Mouse (Mus musculus) forebrain, embryonic 15.5 days (tissue): ENCODE results near the gene Lrrc4. TPM values are rescaled to one million over a fixed set of nuclear protein-coding genes. Genes with fewer than 3 reads are reported as not detected.
A peak's percentile ranks its signal among the peaks of the same experiment; 100 is the strongest.

Experiments used
- ATAC-seq: fragments of 200-750 bp; cut with Nextera tagmentation; replicated peaks from 2 replicates; pipeline ENCODE4 v1.8.0; 2017; ENCODE audit warnings: mild to moderate bottlenecking, moderate TSS enrichment, moderate library complexity
- H3K27ac ChIP-seq: fragments of 300-500 bp; sonication (generic); replicated peaks from 2 replicates; pipeline ENCODE4 v1.5.1; 2015; ENCODE audit warnings: mild to moderate bottlenecking, inconsistent platforms
- H3K27me3 ChIP-seq: fragments of 300-500 bp; sonication (generic); 2 replicates; pipeline ENCODE4 v1.6.1; 2015; ENCODE audit warnings: inconsistent platforms
- H3K36me3 ChIP-seq: fragments of 300-500 bp; sonication (generic); 2 replicates; pipeline ENCODE4 v1.6.1; 2015; ENCODE audit warnings: mild to moderate bottlenecking, inconsistent platforms
- H3K4me1 ChIP-seq: fragments of 300-500 bp; sonication (generic); 2 replicates; pipeline ENCODE4 v1.6.1; 2015; ENCODE audit warnings: inconsistent platforms
- H3K4me2 ChIP-seq: fragments of 300-500 bp; sonication (generic); replicated peaks from 2 replicates; pipeline ENCODE4 v1.6.1; 2015; ENCODE audit warnings: mild to moderate bottlenecking, inconsistent platforms
- H3K4me3 ChIP-seq: fragments of 300-500 bp; sonication (generic); 2 replicates; pipeline ENCODE4 v1.5.1; 2015; ENCODE audit warnings: mild to moderate bottlenecking, inconsistent platforms
- H3K9ac ChIP-seq: fragments of 300-500 bp; sonication (generic); replicated peaks from 2 replicates; pipeline ENCODE4 v1.6.1; 2015; ENCODE audit warnings: mild to moderate bottlenecking, inconsistent platforms
- H3K9me3 ChIP-seq: fragments of 300-500 bp; sonication (generic); 2 replicates; pipeline ENCODE4 v1.6.1; 2016; ENCODE audit warnings: inconsistent platforms
- WGBS: fragments of 180-500 bp; shearing (Covaris S2); methylation state at CpG from one replicate; pipeline ENCODE4 v1.1.7; 2015; ENCODE audit warnings: mixed read lengths; 5-methylcytosine and 5-hydroxymethylcytosine counted together
- polyA plus RNA-seq: library from polyadenylated mRNA; unstranded; fragments of >200 nt; fragmentation: Nextera tagmentation; extraction: Ambion mirVana; gene quantifications from 2 replicates; pipeline ENCODE4 v1.2.1, GENCODE M21; 2015

The Lrrc4 gene
- polyA plus RNA-seq, 1 experiment from 2014 or later: 6.5 TPM

DNA sequence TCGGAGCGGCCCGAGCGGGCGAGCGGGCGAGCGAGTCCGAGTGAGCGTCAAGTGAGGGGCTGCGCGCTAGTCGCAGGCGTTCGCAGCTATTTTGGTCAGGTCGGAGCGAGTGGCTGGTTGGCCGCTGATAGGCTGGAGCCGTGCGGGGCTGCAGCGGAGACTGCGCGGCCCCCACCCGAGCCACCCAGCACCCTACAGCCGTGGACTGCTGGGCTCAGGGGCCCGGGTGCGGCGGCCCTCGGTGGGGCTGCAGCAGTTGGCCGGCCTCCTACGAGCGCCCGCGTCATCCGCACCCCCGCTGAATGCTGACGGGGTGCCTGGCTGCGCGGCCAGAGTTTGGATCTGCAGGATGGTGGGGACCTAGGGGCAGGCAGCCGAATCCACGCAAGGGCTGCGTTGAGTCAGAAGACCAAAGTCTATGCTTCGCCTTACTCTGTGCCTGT, 1.9 kb upstream of the Lrrc4 start:
- Histone ChIP-seq H3K36me3 (peaks cover 7% of the 10 kb centered on the region; the same call in 1 of the 2 replicates), H3K27me3 (no peaks in the 10 kb centered on the region), H3K27ac (peak overlapping the region; percentile 96), H3K4me2 (peak overlapping the region; percentile 98), H3K4me3 (peak overlapping the region; percentile 76), H3K9ac (peak overlapping the region; percentile 88), H3K4me1 (peaks cover 42% of the 10 kb centered on the region), H3K9me3 (no peaks in the 10 kb centered on the region)
- ATAC-seq: peak; percentile 69
- WGBS: under 1% methylated on average over 43 of the region's 43 CpGs

DNA sequence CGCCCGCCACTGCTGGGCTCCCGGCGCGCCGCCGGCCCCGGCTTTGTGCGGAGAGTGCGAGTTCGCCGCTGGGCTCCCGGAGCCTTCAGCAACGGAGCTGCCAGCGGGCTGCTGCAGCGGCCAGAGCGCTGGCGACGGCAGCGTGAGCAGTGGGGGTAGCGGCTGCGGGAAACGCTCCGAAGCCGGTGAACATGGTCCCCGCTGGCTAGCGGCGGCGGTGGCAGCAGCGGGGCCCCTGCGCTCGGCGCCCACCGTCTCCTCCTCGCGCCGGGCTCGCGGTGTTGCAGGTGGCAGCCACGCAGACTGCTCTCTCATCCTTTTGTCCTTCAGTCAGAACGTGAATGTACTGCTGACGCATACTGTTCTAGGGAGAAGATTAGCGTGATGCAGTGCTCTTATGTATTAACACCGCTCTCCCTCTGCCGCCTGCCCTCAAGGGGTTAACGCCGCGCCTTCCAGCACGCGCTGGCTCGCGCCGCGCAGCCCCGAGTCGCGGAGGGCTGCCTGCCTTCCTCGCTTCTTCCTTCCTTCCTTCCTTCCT, 1.3 kb upstream of the Lrrc4 start:
- H3K9ac ChIP-seq: peak overlapping the region; percentile 88
- H3K9me3 ChIP-seq: no peaks in the 10 kb centered on the region
- H3K4me3 ChIP-seq: peak overlapping the region; percentile 76
- H3K4me2 ChIP-seq: peak overlapping the region; percentile 98
- H3K4me1 ChIP-seq: peaks cover 46% of the 10 kb centered on the region
- H3K27ac ChIP-seq: peak overlapping the region; percentile 96
- under 1% methylated on average over 50 of the region's 58 CpGs for WGBS
- no peaks in the 10 kb centered on the region for H3K27me3 ChIP-seq
- H3K36me3 ChIP-seq: peaks cover 7% of the 10 kb centered on the region; the same call in 1 of the 2 replicates
- peak; percentile 82 for ATAC-seq

DNA sequence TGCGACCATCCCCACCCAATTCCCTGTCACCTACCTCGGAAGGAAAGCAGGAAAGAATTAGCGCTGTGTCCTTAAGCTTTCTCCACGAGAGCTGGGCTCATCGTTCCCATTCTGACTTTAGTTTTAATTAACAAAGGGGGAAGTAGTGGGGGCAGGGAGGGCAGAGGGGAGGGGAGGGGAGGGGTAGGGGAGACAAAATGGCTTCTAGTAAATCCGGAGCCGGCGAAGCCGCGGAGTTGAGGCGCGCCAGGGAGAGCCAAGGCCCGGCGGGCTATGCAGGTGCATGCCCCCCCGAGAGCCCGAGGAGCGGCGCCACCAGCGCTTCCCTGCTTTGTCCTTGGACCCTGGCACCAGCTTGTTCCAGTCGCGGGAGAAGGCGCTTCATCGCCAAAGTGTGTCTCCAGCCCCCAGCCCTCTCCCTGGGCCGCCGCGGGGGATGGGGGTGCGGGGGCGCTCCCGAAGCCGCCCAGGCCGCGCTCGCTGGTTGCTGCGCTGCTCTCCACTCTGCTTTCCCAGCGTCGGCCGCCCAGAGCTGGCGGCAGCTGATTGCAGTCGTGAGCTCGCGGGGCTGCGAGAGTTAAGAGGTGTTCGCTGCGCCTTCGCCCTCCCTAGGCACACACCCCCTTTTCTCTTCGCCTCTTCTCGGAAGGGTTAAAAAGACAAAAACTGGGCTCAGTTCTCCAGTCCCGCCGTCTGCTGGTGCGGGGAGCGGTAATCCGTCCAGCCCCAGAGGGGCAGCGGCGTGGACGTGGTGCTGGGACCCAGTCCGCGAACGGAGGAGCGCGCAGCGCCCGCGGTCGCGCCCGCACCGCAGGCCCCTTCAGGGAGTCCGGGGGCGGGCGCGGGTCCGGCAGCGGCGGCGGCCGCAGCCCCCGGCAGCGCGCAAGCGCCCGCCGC, 555 bp upstream of the Lrrc4 start:
- ATAC-seq: peak; percentile 47
- WGBS: under 1% methylated on average over 70 of the region's 82 CpGs

DNA sequence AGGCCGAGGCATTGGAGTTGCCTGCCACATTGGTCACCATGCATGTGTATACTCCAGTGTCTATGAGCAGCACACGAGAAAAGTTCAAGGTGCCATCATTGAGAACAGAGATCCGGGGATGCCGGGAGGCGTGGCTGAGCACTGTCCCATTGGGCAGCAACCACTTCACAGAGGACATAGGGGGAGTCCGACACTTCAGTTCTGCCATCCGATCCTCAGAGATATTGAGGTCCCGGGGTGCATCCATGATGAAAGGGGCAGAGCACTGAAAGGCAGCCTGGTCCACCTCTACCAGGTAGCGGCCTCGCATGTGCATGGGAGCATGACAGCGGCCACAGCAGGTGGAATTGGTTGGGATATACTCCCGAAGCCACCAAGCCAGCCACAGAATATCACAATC, 1.2 kb downstream of the Lrrc4 start:
- 93% methylated on average over 12 of the region's 12 CpGs for WGBS
- Histone ChIP-seq H3K9ac (no peak overlapping the region), H3K4me2 (peak overlapping the region; percentile 98), H3K4me1 (peaks cover 71% of the 10 kb centered on the region), H3K4me3 (peak overlapping the region; percentile 76), H3K36me3 (peaks cover 7% of the 10 kb centered on the region; the same call in 1 of the 2 replicates), H3K9me3 (no peaks in the 10 kb centered on the region), H3K27me3 (no peaks in the 10 kb centered on the region), H3K27ac (no peak overlapping the region)
- ATAC-seq: no peak

More for the DNA sequence above, 555 bp upstream of the Lrrc4 start:
- Histone ChIP-seq H3K27me3 (no peaks in the 10 kb centered on the region), H3K4me3 (peak overlapping the region; percentile 76), H3K4me2 (peak overlapping the region; percentile 98), H3K9me3 (no peaks in the 10 kb centered on the region), H3K36me3 (peaks cover 7% of the 10 kb centered on the region; the same call in 1 of the 2 replicates), H3K4me1 (peaks cover 53% of the 10 kb centered on the region), H3K9ac (peak overlapping the region; percentile 88), H3K27ac (peak overlapping the region; percentile 96)

DNA sequence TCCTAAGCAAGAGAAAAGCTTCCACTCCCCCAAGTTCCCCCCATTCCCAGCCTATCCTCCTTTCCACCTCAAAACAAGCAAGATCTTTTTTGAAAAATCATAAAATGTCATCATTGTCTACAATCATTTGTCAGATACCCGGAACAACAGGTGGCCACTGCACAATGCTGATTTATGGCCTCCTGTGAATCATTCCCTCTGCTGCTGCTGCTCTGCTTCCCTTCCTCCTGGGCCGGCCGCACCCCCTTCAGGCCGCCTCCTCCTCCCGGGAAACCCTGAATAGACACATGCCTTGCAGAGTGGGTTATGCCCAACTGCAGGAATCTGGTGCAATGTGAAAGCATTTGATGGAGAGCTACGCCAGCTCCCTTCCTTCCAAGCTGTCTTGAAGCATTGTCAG, 3.0 kb downstream of the Lrrc4 start:
- Histone ChIP-seq H3K4me2 (peak overlapping the region; percentile 98), H3K9me3 (no peaks in the 10 kb centered on the region), H3K36me3 (peaks cover 9% of the 10 kb centered on the region; the same call in 1 of the 2 replicates), H3K27ac (peak overlapping the region; percentile 39; the same call in 1 of the 2 replicates), H3K27me3 (no peaks in the 10 kb centered on the region), H3K9ac (peak overlapping the region; percentile 30), H3K4me3 (peak overlapping the region; percentile 41), H3K4me1 (peaks cover 81% of the 10 kb centered on the region)
- WGBS: 8% methylated on average over 6 of the region's 6 CpGs
- no peak for ATAC-seq

DNA sequence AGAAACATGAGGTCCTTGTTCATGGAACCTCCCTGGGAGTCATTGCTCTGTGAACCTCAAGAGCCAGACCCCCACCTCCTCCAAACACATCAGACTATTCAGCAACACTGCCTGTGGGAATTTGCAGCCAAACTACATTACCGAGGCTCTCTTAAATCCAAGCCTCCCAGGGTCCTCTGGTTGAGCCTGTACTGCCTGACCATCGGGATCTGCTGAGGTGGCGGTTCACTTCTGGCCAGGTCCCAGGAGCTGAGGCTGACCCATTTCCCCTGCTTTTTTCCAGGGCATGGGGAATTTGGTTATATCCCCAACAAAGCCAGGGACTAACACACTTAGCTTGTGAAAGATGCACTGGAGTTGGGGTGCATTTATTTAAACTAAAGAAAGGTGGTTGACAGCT, 4.0 kb downstream of the Lrrc4 start:
- H3K4me2 ChIP-seq: peak overlapping the region; percentile 98
- H3K27ac ChIP-seq: peak overlapping the region; percentile 44; the same call in 1 of the 2 replicates
- WGBS: 9% methylated on average over 3 of the region's 3 CpGs
- no peaks in the 10 kb centered on the region for H3K27me3 ChIP-seq
- H3K36me3 ChIP-seq: peaks cover 9% of the 10 kb centered on the region; the same call in 1 of the 2 replicates
- peak overlapping the region; percentile 47 for H3K9ac ChIP-seq
- no peak for ATAC-seq
- peaks cover 78% of the 10 kb centered on the region for H3K4me1 ChIP-seq
- peak overlapping the region; percentile 41 for H3K4me3 ChIP-seq
- no peaks in the 10 kb centered on the region for H3K9me3 ChIP-seq

DNA sequence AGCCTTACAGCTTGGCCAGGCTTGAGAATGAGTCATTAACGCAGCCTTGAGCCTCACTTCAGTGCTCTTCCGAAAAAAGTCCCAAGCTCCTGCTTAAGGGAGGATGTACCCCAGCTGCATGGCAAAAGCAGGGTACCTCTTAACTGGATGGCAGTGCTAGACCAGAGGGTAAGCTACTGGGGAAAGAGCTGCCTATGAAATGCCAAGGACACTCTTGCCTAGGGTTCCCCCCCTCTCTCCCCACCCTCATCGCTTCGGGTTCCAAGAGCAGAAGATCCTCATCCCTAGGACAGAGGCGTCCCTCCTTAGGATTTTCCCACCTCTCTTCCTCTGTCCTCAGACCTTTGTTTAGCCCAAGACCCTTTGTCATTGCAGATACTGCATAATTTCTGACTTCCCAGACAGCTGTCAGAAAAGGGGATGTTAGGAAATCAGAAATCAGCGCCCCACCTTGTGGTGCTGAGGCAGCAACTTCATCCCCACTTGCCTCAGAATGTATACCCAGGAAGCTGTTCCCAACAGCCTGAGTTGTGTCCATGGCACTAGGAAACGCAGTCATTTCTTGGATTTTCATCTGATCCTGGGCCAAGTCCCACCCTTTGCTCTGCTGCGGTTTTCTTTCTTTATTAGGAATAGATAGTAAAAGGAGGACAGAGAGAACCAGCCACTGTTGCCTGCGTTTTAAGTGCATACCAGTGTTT, 4.7 kb downstream of the Lrrc4 start:
- peak overlapping the region; percentile 41 for H3K4me3 ChIP-seq
- peak overlapping the region; percentile 47; the same call in 1 of the 2 replicates for H3K9ac ChIP-seq
- 49% methylated on average over 9 of the region's 9 CpGs for WGBS
- no peaks in the 10 kb centered on the region for H3K9me3 ChIP-seq
- H3K4me1 ChIP-seq: peaks cover 78% of the 10 kb centered on the region
- peak overlapping the region; percentile 44; the same call in 1 of the 2 replicates for H3K27ac ChIP-seq
- peaks cover 9% of the 10 kb centered on the region; the same call in 1 of the 2 replicates for H3K36me3 ChIP-seq
- peak overlapping the region; percentile 98 for H3K4me2 ChIP-seq
- no peak for ATAC-seq
- no peaks in the 10 kb centered on the region for H3K27me3 ChIP-seq

DNA sequence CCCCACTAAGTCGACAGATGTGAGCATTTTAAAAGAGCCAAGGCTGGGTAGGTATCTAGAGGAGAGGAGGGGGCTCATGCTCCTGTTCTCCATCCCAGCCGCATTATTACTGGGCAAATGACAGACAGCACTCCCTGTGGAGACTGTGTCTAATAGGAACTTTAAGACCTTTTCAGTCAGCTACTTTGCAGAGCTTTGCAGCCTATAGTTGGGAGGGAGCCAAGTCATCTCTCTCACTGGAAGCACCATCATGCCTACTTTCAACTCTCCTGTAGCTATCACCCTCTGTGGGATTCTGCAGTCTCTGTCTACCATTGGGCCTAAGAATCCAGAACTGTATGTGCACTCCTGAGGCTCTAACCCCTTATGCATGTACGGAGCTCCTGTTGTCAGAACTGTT, 5.7 kb downstream of the Lrrc4 start:
- Histone ChIP-seq H3K27me3 (no peaks in the 10 kb centered on the region), H3K36me3 (peaks cover 9% of the 10 kb centered on the region; the same call in 1 of the 2 replicates), H3K4me1 (peaks cover 70% of the 10 kb centered on the region), H3K9me3 (no peaks in the 10 kb centered on the region), H3K27ac (no peak overlapping the region), H3K4me3 (no peak overlapping the region), H3K4me2 (peak overlapping the region; percentile 6), H3K9ac (no peak overlapping the region)
- ATAC-seq: no peak
- WGBS: 38% methylated on average over 3 of the region's 3 CpGs

DNA sequence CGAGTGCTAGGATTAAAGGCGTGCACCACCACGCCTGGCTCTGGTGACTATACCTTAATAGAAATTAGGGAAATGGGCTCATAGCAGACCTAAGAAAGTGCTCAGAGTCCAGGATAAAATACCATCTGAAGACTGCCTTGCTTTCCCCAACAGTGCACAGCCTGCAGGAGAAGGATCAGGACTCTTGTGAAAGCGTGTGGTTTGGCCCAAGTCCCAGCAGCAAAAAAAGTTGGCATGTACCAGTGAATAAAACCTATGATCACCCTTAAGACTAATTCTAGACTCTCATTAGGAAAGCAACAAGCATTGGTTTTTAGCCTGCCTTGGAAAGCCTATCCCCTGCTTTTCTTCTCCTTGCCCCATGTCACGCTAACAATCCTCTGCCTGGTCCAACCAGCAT, 7.7 kb downstream of the Lrrc4 start:
- H3K27ac ChIP-seq: no peak overlapping the region
- H3K9ac ChIP-seq: no peak overlapping the region
- H3K4me3 ChIP-seq: no peak overlapping the region
- no peaks in the 10 kb centered on the region for H3K9me3 ChIP-seq
- H3K4me1 ChIP-seq: peaks cover 62% of the 10 kb centered on the region
- no peak overlapping the region for H3K4me2 ChIP-seq
- ATAC-seq: no peak
- WGBS: 78% methylated on average over 5 of the region's 5 CpGs
- no peaks in the 10 kb centered on the region for H3K27me3 ChIP-seq
- 0 out of 2 replicates have a peak, but pooled peaks cover 7% of the 10 kb centered on the region for H3K36me3 ChIP-seq

DNA sequence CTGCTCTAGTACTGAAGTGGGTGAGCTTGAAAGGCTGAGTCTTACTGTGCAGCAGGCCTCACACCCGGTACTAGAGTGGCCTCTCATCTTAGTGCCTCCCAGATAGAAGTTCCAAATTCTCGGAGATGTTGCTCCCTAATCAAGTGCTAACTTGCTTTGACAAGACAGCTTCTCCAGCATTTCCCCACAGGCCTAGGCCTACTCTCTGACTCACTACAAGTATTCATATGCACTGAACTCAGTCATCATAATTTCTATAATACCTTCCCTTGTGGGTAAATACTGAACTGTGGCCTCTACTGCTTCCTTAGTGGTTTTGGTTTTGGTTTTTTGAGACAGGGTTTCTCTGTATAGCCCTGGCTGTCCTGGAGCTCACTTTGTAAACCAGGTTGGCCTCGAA, 8.2 kb downstream of the Lrrc4 start:
- Histone ChIP-seq H3K9me3 (no peaks in the 10 kb centered on the region), H3K4me2 (no peak overlapping the region), H3K4me1 (peaks cover 58% of the 10 kb centered on the region), H3K4me3 (no peak overlapping the region), H3K36me3 (0 out of 2 replicates have a peak, but pooled peaks cover 11% of the 10 kb centered on the region), H3K27me3 (no peaks in the 10 kb centered on the region), H3K27ac (no peak overlapping the region), H3K9ac (no peak overlapping the region)
- ATAC-seq: no peak
- 87% methylated on average over 3 of the region's 3 CpGs for WGBS

DNA sequence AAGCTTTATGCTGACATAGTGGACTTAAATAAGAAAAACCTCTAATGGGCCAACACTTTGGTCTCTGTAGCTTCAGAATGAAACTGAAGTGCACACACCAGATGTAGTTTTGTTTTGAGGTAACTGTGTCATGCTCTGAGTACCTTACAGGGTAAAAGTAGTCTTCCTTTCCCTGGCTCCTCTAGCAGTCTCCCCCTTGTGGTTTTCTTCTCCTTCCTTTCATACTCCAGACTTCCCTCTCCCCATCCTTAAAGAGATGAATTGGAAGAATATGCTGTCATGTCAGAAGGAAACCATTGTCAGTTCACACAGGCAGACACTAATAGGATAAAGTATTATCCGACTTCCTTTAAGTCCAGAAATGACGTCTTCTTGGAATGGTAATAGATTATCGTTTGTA, 9.3 kb downstream of the Lrrc4 start:
- Histone ChIP-seq H3K27ac (no peak overlapping the region), H3K9me3 (no peaks in the 10 kb centered on the region), H3K4me1 (peaks cover 49% of the 10 kb centered on the region), H3K36me3 (0 out of 2 replicates have a peak, but pooled peaks cover 11% of the 10 kb centered on the region), H3K27me3 (no peaks in the 10 kb centered on the region), H3K9ac (no peak overlapping the region), H3K4me3 (no peak overlapping the region), H3K4me2 (no peak overlapping the region)
- 73% methylated on average over 3 of the region's 3 CpGs for WGBS
- ATAC-seq: no peak
